10 mouse cellular contexts compared by ENCODE assay signal in the genomic region with DNA sequence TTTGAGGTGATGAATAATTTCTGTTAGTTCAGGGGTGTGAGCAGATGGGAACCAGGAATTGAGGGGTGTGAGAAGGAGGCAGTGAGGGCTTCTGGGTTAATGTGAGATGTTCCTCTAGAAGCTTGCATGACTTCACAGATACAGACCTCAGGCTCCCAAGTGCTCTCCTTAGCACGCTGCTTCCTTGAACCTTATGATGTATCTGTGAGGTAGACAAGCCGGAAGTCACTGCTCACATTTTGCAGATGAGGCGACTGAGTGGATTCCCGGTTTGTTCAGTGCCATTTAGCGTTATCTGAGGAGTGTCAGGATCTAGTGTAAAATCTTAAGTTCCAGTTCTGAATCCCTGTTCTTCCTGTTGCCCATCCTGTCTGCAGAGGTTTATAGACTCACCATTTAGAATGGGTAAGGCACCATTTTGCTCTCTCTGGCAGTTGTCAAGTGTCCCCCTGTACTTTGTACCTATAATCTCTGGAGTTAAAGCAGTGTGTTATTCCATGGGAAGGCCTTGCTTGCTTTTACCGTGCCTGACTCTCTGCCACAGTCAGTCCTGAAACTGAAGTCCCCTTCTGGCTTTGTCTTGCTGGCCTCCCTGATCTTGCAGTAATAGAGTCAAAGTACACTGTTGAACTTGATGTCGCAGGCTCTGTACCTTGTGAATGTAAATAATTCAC. TPM values are rescaled to one million over a fixed set of nuclear protein-coding genes. Genes with fewer than 3 reads are reported as not detected.
DNase-seq lines count a peak whose midpoint lies in the region; ATAC-seq and TF ChIP-seq lines count a peak whose summit lies in the region.
"Had no signal": no experiment of that assay in that cellular context is flagged by ENCODE, and none has a peak within 500 bp of the region (broad histone marks: within the 10 kb centered on the region; RNA-seq: fewer than 3 reads in every experiment).

No protein-coding gene starts in this region.

- H3K4me3 ChIP-seq in kidney, adult 2 months (ENCODE audit: insufficient read depth, low read depth, low read length): peak overlapping the region; percentile 9
- peak overlapping the region; percentile 76 for H3K4me3 ChIP-seq in embryonic facial prominence, embryonic 12.5 days
- peak overlapping the region; percentile 89 for H3K4me3 ChIP-seq in intestine, embryonic 16.5 days (ENCODE audit: low read length)

- 17% methylated on average over 7 of the region's 7 CpGs for WGBS in kidney, adult 2 months
- WGBS in embryonic facial prominence, embryonic 12.5 days: 71% methylated on average over 7 of the region's 7 CpGs
- WGBS in intestine, embryonic 16.5 days: 21% methylated on average over 7 of the region's 7 CpGs

- no peak for TF ChIP-seq POLR2A in kidney, adult 2 months (IDR thresholded peaks at IDR 0.05; ENCODE audit: low read depth, low read length)

- peak overlapping the region; percentile 50 for H3K9ac ChIP-seq in embryonic facial prominence, embryonic 12.5 days
- H3K9ac ChIP-seq in intestine, embryonic 16.5 days (ENCODE audit: low read depth, low read length): peak overlapping the region; percentile 50

- peaks cover 17% of the 10 kb centered on the region for H3K4me1 ChIP-seq in kidney, adult 2 months (ENCODE audit: control insufficient read depth, insufficient read depth, low read length)
- peaks cover 29% of the 10 kb centered on the region for H3K4me1 ChIP-seq in embryonic facial prominence, embryonic 12.5 days
- H3K4me1 ChIP-seq in intestine, embryonic 16.5 days (ENCODE audit: control insufficient read depth, insufficient read depth, low read length): peaks cover 26% of the 10 kb centered on the region

- peak overlapping the region; percentile 95 for H3K4me2 ChIP-seq in embryonic facial prominence, embryonic 12.5 days (replicated peaks)
- peak overlapping the region; percentile 98 for H3K4me2 ChIP-seq in intestine, embryonic 16.5 days (ENCODE audit: low read depth, low read length)

- DNase-seq in kidney, adult 2 months: peak; percentile 17
- no peak for DNase-seq in kidney, postnatal 36 days
- peak; percentile 21 for DNase-seq in naive thymus-derived CD4-positive, alpha-beta T cell, adult 2 months (ENCODE audit: low read depth)
- no peak for DNase-seq in right cerebral cortex, postnatal 10 days (ENCODE audit: low spot score in 2 of 2)
- DNase-seq in spleen, adult 18-20 months: no peak
- DNase-seq in adrenal gland, adult (ENCODE audit: inconsistent age in 2 of 2, low spot score in 1 of 2): no peak

- H3K9me3 ChIP-seq in embryonic facial prominence, embryonic 12.5 days: no peaks in the 10 kb centered on the region
- H3K9me3 ChIP-seq in intestine, embryonic 16.5 days (ENCODE audit: control insufficient read depth, low read length): no peaks in the 10 kb centered on the region
- H3K9me3 ChIP-seq: G1E had no signal

- 0 out of 2 replicates have a peak overlapping the region, but pooled peaks have one; percentile 24 for H3K27ac ChIP-seq in kidney, adult 2 months (ENCODE audit: insufficient read depth, low read depth, low read length)
- H3K27ac ChIP-seq in embryonic facial prominence, embryonic 12.5 days: no peak overlapping the region
- peak overlapping the region; percentile 70 for H3K27ac ChIP-seq in intestine, embryonic 16.5 days (ENCODE audit: low read length)
- H3K27ac ChIP-seq: macrophage had no signal

- no peaks in the 10 kb centered on the region for H3K27me3 ChIP-seq in kidney, adult 2 months (replicated peaks; ENCODE audit: control insufficient read depth, insufficient read depth, low read length)
- H3K27me3 ChIP-seq in embryonic facial prominence, embryonic 12.5 days: no peaks in the 10 kb centered on the region
- H3K27me3 ChIP-seq in intestine, embryonic 16.5 days (replicated peaks; ENCODE audit: control insufficient read depth, insufficient read depth, low read length): no peaks in the 10 kb centered on the region

- TF ChIP-seq CTCF in kidney, adult 2 months (conservative IDR thresholded peaks at IDR 0.05; ENCODE audit: insufficient read depth, insufficient read length, low read depth, low read length): no peak

- H3K36me3 ChIP-seq in kidney, adult 2 months (ENCODE audit: control insufficient read depth, insufficient read depth, low read length): no peaks in the 10 kb centered on the region
- no peaks in the 10 kb centered on the region for H3K36me3 ChIP-seq in embryonic facial prominence, embryonic 12.5 days
- no peaks in the 10 kb centered on the region for H3K36me3 ChIP-seq in intestine, embryonic 16.5 days (ENCODE audit: control insufficient read depth, insufficient read depth, low read length)

- ATAC-seq in embryonic facial prominence, embryonic 12.5 days (ENCODE audit: insufficient number of reproducible peaks, insufficient read depth, low FRiP score, low TSS enrichment): no peak
- peak; percentile 60 for ATAC-seq in intestine, embryonic 16.5 days

RNA-seq across cellular contexts. Expression of gene Arhgef11, which starts 3.0 kb away (rescaled TPM):
- 34.7 and 35.4 TPM in 2 replicates for polyA plus RNA-seq in kidney, adult 2 months (2012; rRNA removed)
- 21.8 and 23.5 TPM in 2 replicates for polyA plus RNA-seq in embryonic facial prominence, embryonic 12.5 days (2016; fragmentation: Nextera tagmentation; extraction: Ambion mirVana)
- 11.6 and 12.4 TPM in 2 replicates for polyA plus RNA-seq in intestine, embryonic 16.5 days (2015; fragmentation: Nextera tagmentation; extraction: Ambion mirVana)

Comparison
In these comparisons a context has a peak if more than half of its experiments do, and no peak if none do; other contexts are left out.
1. DNase-seq: peak in kidney, adult 2 months (single experiment) and naive thymus-derived CD4-positive, alpha-beta T cell, adult 2 months (single experiment); none in kidney, postnatal 36 days (0 of 2), right cerebral cortex, postnatal 10 days (0 of 2), spleen, adult 18-20 months (0 of 2) and adrenal gland, adult (0 of 2).
2. H3K4me3 ChIP-seq: peak in every context shown above with its lines; median percentile 89 in intestine, embryonic 16.5 days; 76 in embryonic facial prominence, embryonic 12.5 days; 9 in kidney, adult 2 months.